In genomic region chr9:114563761-114564606, GRCm38 (mm10) we compare ENCODE assay signal across 8 mouse cellular contexts. TPM values are rescaled to one million over a fixed set of nuclear protein-coding genes. Genes with fewer than 3 reads are reported as not detected.
DNase-seq lines count a peak whose midpoint lies in the region; ATAC-seq and TF ChIP-seq lines count a peak whose summit lies in the region.

Gene Trim71, minus strand, starts transcription at chr9:114564369.

- H3K4me2 ChIP-seq in kidney, postnatal 0 days (ENCODE audit: low read length) = peak within 1 kb of the TSS; percentile 99
- H3K4me2 ChIP-seq in myocyte (ENCODE audit: low read depth) = peak within 1 kb of the TSS; percentile 38

- H3K4me3 ChIP-seq in ES-Bruce4 (ENCODE audit: low read depth, low read length) (peak within 1 kb of the TSS; percentile 95), myocyte (no peak within 1 kb of the TSS)
- peak within 1 kb of the TSS; percentile 56 for H3K4me3 ChIP-seq in kidney, postnatal 0 days (replicated peaks; ENCODE audit: low read depth, low read length)

- peak within 1 kb of the TSS; percentile 99 for H3K9ac ChIP-seq in ES-Bruce4 (ENCODE audit: low read depth, poor library complexity, severe bottlenecking)
- peak within 1 kb of the TSS; percentile 65 for H3K9ac ChIP-seq in kidney, postnatal 0 days (ENCODE audit: low read depth, low read length)

- H3K36me3 ChIP-seq in ES-Bruce4 (ENCODE audit: control insufficient read depth, insufficient read depth, low read length, poor library complexity, severe bottlenecking) = peaks cover 33% of the 10 kb centered on the region
- no peaks in the 10 kb centered on the region for H3K36me3 ChIP-seq in kidney, postnatal 0 days (ENCODE audit: insufficient read depth, low read length)
- no peaks in the 10 kb centered on the region for H3K36me3 ChIP-seq in myocyte (ENCODE audit: control insufficient read depth, insufficient read depth)

- TF ChIP-seq CTCF in ES-Bruce4 (IDR thresholded peaks at IDR 0.05; ENCODE audit: low read depth, low read length) = no peak
- TF ChIP-seq CTCF in kidney, postnatal 0 days (IDR thresholded peaks at IDR 0.05; ENCODE audit: low read depth) = no peak

- H3ac ChIP-seq in myocyte (ENCODE audit: control insufficient read depth, insufficient read length) = no peak within 1 kb of the TSS

- no peaks in the 10 kb centered on the region for H3K27me3 ChIP-seq in ES-Bruce4 (ENCODE audit: control insufficient read depth, insufficient read depth, low read length, poor library complexity, severe bottlenecking)
- H3K27me3 ChIP-seq in kidney, postnatal 0 days (ENCODE audit: insufficient read depth, low read length) = peaks cover 37% of the 10 kb centered on the region
- peaks cover 51% of the 10 kb centered on the region for H3K27me3 ChIP-seq in myocyte (ENCODE audit: control insufficient read depth, insufficient read depth, insufficient read length)

- under 1% methylated on average over 86 of the region's 91 CpGs for WGBS in kidney, postnatal 0 days

- H3K9me3 ChIP-seq in ES-Bruce4 (replicated peaks; ENCODE audit: control insufficient read depth, insufficient read depth, low read length, poor library complexity, severe bottlenecking) = no peaks in the 10 kb centered on the region
- H3K9me3 ChIP-seq in kidney, postnatal 0 days (replicated peaks; ENCODE audit: low read length) = no peaks in the 10 kb centered on the region

- peak; percentile 61 for TF ChIP-seq POLR2A in ES-Bruce4 (IDR thresholded peaks at IDR 0.05; ENCODE audit: insufficient read depth, low read length)
- TF ChIP-seq POLR2A in myocyte (IDR thresholded peaks at IDR 0.05; ENCODE audit: insufficient read length, low read depth) = no peak

- TF ChIP-seq EP300 in ES-Bruce4 (IDR thresholded peaks at IDR 0.05; ENCODE audit: insufficient read depth, low read depth, low read length) = peak; percentile 96

- peak; percentile 55; the same call in 1 of the 2 replicates for ATAC-seq in kidney, postnatal 0 days (replicated peaks; ENCODE audit: low FRiP score, low read depth)

- H3K27ac ChIP-seq in ES-Bruce4 (ENCODE audit: insufficient read depth, low read length) = peak within 1 kb of the TSS; percentile 97
- H3K27ac ChIP-seq in kidney, postnatal 0 days = peak within 1 kb of the TSS; percentile 63

- no peaks in the 10 kb centered on the region for H3K79me2 ChIP-seq in myocyte (ENCODE audit: control insufficient read depth, insufficient read depth)

- peak; percentile 21 for DNase-seq in kidney, adult 18-20 months
- DNase-seq in kidney, adult 9 months = no peak
- DNase-seq in embryo, embryonic 9.5 days (ENCODE audit: extremely low spot score) = peak; percentile 94
- DNase-seq in kidney, postnatal 0 days (ENCODE audit: low spot score) = peak; percentile 62
- no peak for DNase-seq in gastrocnemius, postnatal 25 days
- DNase-seq in ovary, postnatal 14 days (ENCODE audit: low spot score) = no peak

- H3K4me1 ChIP-seq in ES-Bruce4 (ENCODE audit: control insufficient read depth, insufficient read depth, low read length) = no peaks in the 10 kb centered on the region
- H3K4me1 ChIP-seq in kidney, postnatal 0 days (replicated peaks; ENCODE audit: insufficient read depth, low read length) = peaks cover 17% of the 10 kb centered on the region; the same call in 1 of the 2 replicates

TF ChIP-seq in myocyte, 11 proteins besides CTCF, POLR2A, EP300 and RAD21:
- TF ChIP-seq USF1 (IDR thresholded peaks at IDR 0.05; ENCODE audit: low read depth) (no peak), MAX (IDR thresholded peaks at IDR 0.05; ENCODE audit: low read depth) (no peak), REST (IDR thresholded peaks at IDR 0.05; ENCODE audit: insufficient read depth, insufficient read length) (no peak), TCF12 (IDR thresholded peaks at IDR 0.05; ENCODE audit: insufficient read depth, poor library complexity, severe bottlenecking) (no peak), CEBPB (IDR thresholded peaks at IDR 0.05; ENCODE audit: insufficient read depth, poor library complexity, severe bottlenecking) (no peak), POLR2AphosphoS2 (IDR thresholded peaks at IDR 0.05; ENCODE audit: insufficient read length, low read depth) (no peak), SRF (IDR thresholded peaks at IDR 0.05; ENCODE audit: control insufficient read depth, insufficient read length, low read depth) (no peak), TCF3 (IDR thresholded peaks at IDR 0.05; ENCODE audit: insufficient read length, low read depth) (no peak), E2F4 (IDR thresholded peaks at IDR 0.05; ENCODE audit: insufficient read depth) (no peak), MYOD1 (IDR thresholded peaks at IDR 0.05; ENCODE audit: control insufficient read depth in 1 of 3, insufficient read length in 2 of 3, low read depth in 2 of 3) (no peak), MYOG (IDR thresholded peaks at IDR 0.05; ENCODE audit: control insufficient read depth in 1 of 3, insufficient read depth in 1 of 3, insufficient read length in 2 of 3, low read depth in 2 of 3) (no peak)

RNA-seq across cellular contexts. Expression of gene Trim71, which starts in this region (rescaled TPM):
- polyA plus RNA-seq in ES-Bruce4 (2011; ENCODE audit: insufficient read depth, insufficient read length, low read depth, missing spikeins) = 120 and 122 TPM in 2 replicates
- polyA plus RNA-seq in kidney, postnatal 0 days (2015; fragmentation: Nextera tagmentation; extraction: Ambion mirVana) = 0.43 and 0.46 TPM in 2 replicates
- 0.01 TPM for polyA plus RNA-seq in myocyte (2012; fragmentation: generic; extraction: Trizol)
- not detected for total RNA-seq in gastrocnemius, postnatal 25 days (2021)

Comparison
In these comparisons a context has a peak if more than half of its experiments do, and no peak if none do; other contexts are left out.
1. RNA of gene Trim71 (polyA plus RNA-seq): 120 to 122 TPM in ES-Bruce4; 0.43 to 0.46 TPM in kidney, postnatal 0 days and 0.01 TPM in myocyte (single experiment); every median in the first group is over 10 times any median in the second.
2. DNase-seq: peak in kidney, adult 18-20 months (single experiment) and embryo, embryonic 9.5 days (single experiment); none in kidney, adult 9 months (single experiment), gastrocnemius, postnatal 25 days (single experiment) and ovary, postnatal 14 days (single experiment).
3. Peak in DNase-seq, ATAC-seq, H3K4me3 ChIP-seq, H3K27ac ChIP-seq, H3K9ac ChIP-seq and H3K4me2 ChIP-seq in kidney, postnatal 0 days; RNA of the gene not detected or under 1 TPM.